Mouse (Mus musculus) inflammation-experienced regulatory T-cells, adult 16 weeks (primary cell): ENCODE measurements around the gene Defa2. TPM values are rescaled to one million over a fixed set of nuclear protein-coding genes. Genes with fewer than 3 reads are reported as not detected.

Experiments used
- polyA plus RNA-seq: library from polyadenylated mRNA; unstranded; fragments of 100-300 nt; shearing (Covaris generic); gene quantifications from one replicate; pipeline ENCODE4 v1.2.1, GENCODE M21; 2017

Gene Defa2
- not detected for polyA plus RNA-seq

GRCm38 (mm10) chr8:21378215-21378614, at the start of gene Defa2:
TSS of gene Defa2 (plus strand) at chr8:21378515.

GRCm38 (mm10) chr8:21391511-21391910, 13.2 kb downstream of the Defa2 start, which contains the start of gene Defa33:
TSS of gene Defa33 (plus strand) at chr8:21391811.

GRCm38 (mm10) chr8:21427111-21427510, 48.8 kb downstream of the Defa2 start, which contains the start of gene Defa36:
TSS of gene Defa36 (plus strand) at chr8:21427411.

Other genes with a start within 250 kb of the Defa2 start
- gene Defa30, start 243.9 kb upstream of the Defa2 start, polyA plus RNA-seq: not detected
- gene Defa22, start 216.2 kb upstream of the Defa2 start, polyA plus RNA-seq: not detected
- gene Defa31, start 186.9 kb upstream of the Defa2 start, polyA plus RNA-seq: not detected
- not detected for gene Gm15293, start 177.0 kb upstream of the Defa2 start, polyA plus RNA-seq
- gene Gm15292, start 128.8 kb upstream of the Defa2 start, polyA plus RNA-seq: not detected
- not detected for gene Defa27, start 63.0 kb upstream of the Defa2 start, polyA plus RNA-seq
- gene Defa29, start 51.5 kb upstream of the Defa2 start, polyA plus RNA-seq: not detected
- not detected for gene Defa33, start 13.3 kb downstream of the Defa2 start, polyA plus RNA-seq
- gene Defa36, start 48.9 kb downstream of the Defa2 start, polyA plus RNA-seq: not detected
- gene Gm7849, start 78.0 kb downstream of the Defa2 start, polyA plus RNA-seq: not detected
- not detected for gene Defa20, start 130.7 kb downstream of the Defa2 start, polyA plus RNA-seq
- not detected for gene Defa32, start 150.5 kb downstream of the Defa2 start, polyA plus RNA-seq
- not detected for gene Defa37, start 186.9 kb downstream of the Defa2 start, polyA plus RNA-seq
- not detected for gene Defa28, start 204.5 kb downstream of the Defa2 start, polyA plus RNA-seq
- not detected for gene Gm7861, start 216.0 kb downstream of the Defa2 start, polyA plus RNA-seq
- gene Defa26, start 239.7 kb downstream of the Defa2 start, polyA plus RNA-seq: not detected